Mouse (Mus musculus) testis, adult 2 months (tissue): Measurements from ENCODE around the gene Cdc42bpa. TPM values are rescaled to one million over a fixed set of nuclear protein-coding genes. Genes with fewer than 3 reads are reported as not detected.

ENCODE experiments used
- H3K27ac ChIP-seq: fragments of 200-500 bp; 2 replicates; pipeline ENCODE4 v1.5.1; 2012; ENCODE audit warnings: low read depth, low read length; ENCODE audit not compliant: control insufficient read depth, insufficient read depth
- H3K27me3 ChIP-seq: fragments of 200-500 bp; 2 replicates; pipeline ENCODE4 v1.6.1; 2012; ENCODE audit warnings: mild to moderate bottlenecking, low read length, moderate library complexity; ENCODE audit not compliant: control insufficient read depth, insufficient read depth
- H3K36me3 ChIP-seq: fragments of 200-500 bp; 2 replicates; pipeline ENCODE4 v1.6.1; 2012; ENCODE audit warnings: mild to moderate bottlenecking, low read length; ENCODE audit not compliant: control insufficient read depth, insufficient read depth
- H3K4me1 ChIP-seq: fragments of 200-500 bp; 2 replicates; pipeline ENCODE4 v1.6.1; 2012; ENCODE audit warnings: low read length; ENCODE audit not compliant: control insufficient read depth, insufficient read depth
- H3K4me3 ChIP-seq: fragments of 200-500 bp; 2 replicates; pipeline ENCODE4 v1.5.1; 2012; ENCODE audit warnings: low read depth, mild to moderate bottlenecking, low read length, moderate library complexity, mixed read lengths; ENCODE audit not compliant: control insufficient read depth
- CTCF ChIP-seq: fragments of 200-500 bp; IDR thresholded peaks from 2 replicates; pipeline ENCODE4 v1.5.1; 2012; ENCODE audit warnings: low read depth, mild to moderate bottlenecking, inconsistent platforms, low read length, moderate library complexity; ENCODE audit not compliant: control insufficient read depth, insufficient read depth, insufficient replicate concordance
- POLR2A ChIP-seq: fragments of 200-500 bp; IDR thresholded peaks from 2 replicates; pipeline ENCODE4 v1.6.1; 2012; ENCODE audit warnings: low read depth, mild to moderate bottlenecking, inconsistent platforms, low read length, moderate library complexity; ENCODE audit not compliant: control insufficient read depth
- polyA plus RNA-seq: library from polyadenylated mRNA; depleted of rRNA; stranded (reverse); fragments of >200 nt; gene quantifications from 2 replicates; pipeline ENCODE4 v1.2.3, GENCODE M21; 2012

Cdc42bpa gene
- polyA plus RNA-seq, 1 experiment: 9.1 TPM

GRCm38 (mm10) chr1:180169161-180169560 lies 208.9 kb downstream of the Cdc42bpa start:
- TF ChIP-seq CTCF (no peak), POLR2A (no peak)
- Histone ChIP-seq H3K36me3 (no peaks in the 10 kb centered on the region), H3K27me3 (no peaks in the 10 kb centered on the region), H3K4me1 (no peaks in the 10 kb centered on the region), H3K4me3 (no peak overlapping the region), H3K27ac (no peak overlapping the region)

GRCm38 (mm10) chr1:180170071-180170470 lies 209.8 kb downstream of the Cdc42bpa start:
- H3K27ac ChIP-seq: no peak overlapping the region
- H3K4me3 ChIP-seq: no peak overlapping the region
- no peaks in the 10 kb centered on the region for H3K4me1 ChIP-seq
- no peaks in the 10 kb centered on the region for H3K27me3 ChIP-seq
- H3K36me3 ChIP-seq: no peaks in the 10 kb centered on the region
- TF ChIP-seq CTCF (no peak), POLR2A (no peak)

GRCm38 (mm10) chr1:180171883-180172282 lies 211.6 kb downstream of the Cdc42bpa start:
- no peaks in the 10 kb centered on the region for H3K4me1 ChIP-seq
- no peak overlapping the region for H3K27ac ChIP-seq
- H3K4me3 ChIP-seq: no peak overlapping the region
- TF ChIP-seq CTCF (no peak), POLR2A (no peak)
- no peaks in the 10 kb centered on the region for H3K36me3 ChIP-seq
- no peaks in the 10 kb centered on the region for H3K27me3 ChIP-seq

- Histone ChIP-seq H3K27ac (no peak overlapping the region), H3K4me3 (no peak overlapping the region), H3K4me1 (no peaks in the 10 kb centered on the region), H3K27me3 (no peaks in the 10 kb centered on the region), H3K36me3 (no peaks in the 10 kb centered on the region)
- TF ChIP-seq CTCF (no peak), POLR2A (no peak)
Observed at GRCm38 (mm10) chr1:180172600-180172999, 212.3 kb downstream of the Cdc42bpa start.

GRCm38 (mm10) chr1:180173017-180173416 lies 212.7 kb downstream of the Cdc42bpa start:
- TF ChIP-seq CTCF: no peak
- TF ChIP-seq POLR2A: no peak
- Histone ChIP-seq H3K36me3 (no peaks in the 10 kb centered on the region), H3K27ac (no peak overlapping the region), H3K4me3 (no peak overlapping the region), H3K27me3 (no peaks in the 10 kb centered on the region), H3K4me1 (no peaks in the 10 kb centered on the region)

- no peak for TF ChIP-seq POLR2A
- TF ChIP-seq CTCF: no peak
- H3K27me3 ChIP-seq: no peaks in the 10 kb centered on the region
- no peak overlapping the region for H3K4me3 ChIP-seq
- no peaks in the 10 kb centered on the region for H3K4me1 ChIP-seq
- H3K27ac ChIP-seq: no peak overlapping the region
- no peaks in the 10 kb centered on the region; the same call in 1 of the 2 replicates for H3K36me3 ChIP-seq
Observed at GRCm38 (mm10) chr1:180174718-180175117, 214.4 kb downstream of the Cdc42bpa start.

- Histone ChIP-seq H3K36me3 (no peaks in the 10 kb centered on the region; the same call in 1 of the 2 replicates), H3K4me3 (no peak overlapping the region), H3K27me3 (no peaks in the 10 kb centered on the region), H3K27ac (no peak overlapping the region), H3K4me1 (no peaks in the 10 kb centered on the region)
- TF ChIP-seq CTCF: no peak
- no peak for TF ChIP-seq POLR2A
Observed at GRCm38 (mm10) chr1:180175167-180175566, 214.9 kb downstream of the Cdc42bpa start.

- TF ChIP-seq CTCF (no peak), POLR2A (no peak)
- no peaks in the 10 kb centered on the region for H3K4me1 ChIP-seq
- H3K4me3 ChIP-seq: no peak overlapping the region
- no peak overlapping the region for H3K27ac ChIP-seq
- no peaks in the 10 kb centered on the region; the same call in 1 of the 2 replicates for H3K36me3 ChIP-seq
- H3K27me3 ChIP-seq: no peaks in the 10 kb centered on the region
Observed at GRCm38 (mm10) chr1:180175635-180176034, 215.4 kb downstream of the Cdc42bpa start.
